Mouse (Mus musculus) forebrain, embryonic 10.5 days (tissue): ENCODE results near the gene Epb42. TPM values are rescaled to one million over a fixed set of nuclear protein-coding genes. Genes with fewer than 3 reads are reported as not detected.
A peak's percentile ranks its signal among the peaks of the same experiment; 100 is the strongest.

ENCODE experiments used
- DNase-seq: peaks from one replicate; pipeline ENCODE4 v3.0.0-alpha.2; 2017; ENCODE audit warnings: low spot score; ENCODE audit errors: extremely low spot score
- H3K27ac ChIP-seq: fragments of 300-500 bp; sonication (generic); 2 replicates; pipeline ENCODE4 v1.5.1; 2016; ENCODE audit warnings: mild to moderate bottlenecking
- H3K27me3 ChIP-seq: fragments of 300-500 bp; sonication (generic); 2 replicates; pipeline ENCODE4 v1.6.1; 2016; ENCODE audit warnings: mild to moderate bottlenecking; ENCODE audit not compliant: poor library complexity, severe bottlenecking
- H3K36me3 ChIP-seq: fragments of 300-500 bp; sonication (generic); replicated peaks from 2 replicates; pipeline ENCODE4 v1.6.1; 2016; ENCODE audit warnings: mild to moderate bottlenecking, moderate library complexity
- H3K4me1 ChIP-seq: fragments of 300-500 bp; sonication (generic); 2 replicates; pipeline ENCODE4 v1.6.1; 2016
- H3K4me3 ChIP-seq: fragments of 300-500 bp; sonication (generic); 2 replicates; pipeline ENCODE4 v1.5.1; 2016; ENCODE audit warnings: mild to moderate bottlenecking, moderate library complexity
- H3K9me3 ChIP-seq: fragments of 300-500 bp; sonication (generic); 2 replicates; pipeline ENCODE4 v1.6.1; 2016; ENCODE audit warnings: mild to moderate bottlenecking, moderate library complexity
- WGBS: fragments of 180-500 bp; shearing (Covaris S2); methylation state at CpG from one replicate; pipeline ENCODE4 v1.1.7; 2016; 5-methylcytosine and 5-hydroxymethylcytosine counted together
- polyA plus RNA-seq: library from polyadenylated mRNA; unstranded; fragments of >200 nt; fragmentation: Nextera tagmentation; extraction: Ambion mirVana; gene quantifications from 2 replicates; pipeline ENCODE4 v1.2.1, GENCODE M21; 2016

Epb42 gene
- polyA plus RNA-seq, result 6.2 and 10.9 TPM in 2 replicates

DNA sequence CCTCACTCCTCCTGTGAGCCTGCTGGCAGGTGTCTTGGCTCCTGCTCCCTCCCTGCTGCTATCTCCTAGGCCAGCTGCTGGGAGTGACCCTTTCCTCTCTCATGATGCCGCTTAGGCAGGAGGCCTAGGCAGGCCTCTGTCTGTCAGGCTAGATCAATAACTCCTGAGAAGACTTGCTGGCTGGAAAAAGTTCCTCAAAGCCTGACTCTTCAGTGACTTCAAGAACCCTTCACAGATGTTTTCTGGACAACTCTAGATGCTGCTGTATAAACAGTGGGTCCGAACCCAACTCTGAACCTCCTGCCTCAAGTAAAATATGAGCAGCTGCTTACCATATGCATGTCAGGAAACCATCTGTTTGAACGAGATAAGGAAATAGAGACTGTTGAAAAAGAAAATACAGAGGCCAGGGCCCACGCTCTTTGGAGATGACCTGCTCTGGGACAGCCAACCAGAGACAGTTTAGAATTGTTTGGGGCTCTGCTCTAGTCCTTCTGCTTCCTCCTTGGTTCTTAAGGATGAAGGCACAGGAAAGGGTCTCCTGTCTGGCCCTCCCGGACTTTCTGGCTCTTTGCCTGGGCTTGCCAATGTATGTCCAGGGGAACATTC lies at the start of gene Epb42:
Gene Epb42, minus strand, starts transcription at position 340 of the 609 bp plus-strand sequence.
- Histone ChIP-seq H3K27me3 (no peaks in the 10 kb centered on the region), H3K9me3 (no peaks in the 10 kb centered on the region), H3K27ac (peak within 1 kb of the TSS; percentile 7; the same call in 1 of the 2 replicates), H3K36me3 (no peaks in the 10 kb centered on the region), H3K4me3 (peak within 1 kb of the TSS; percentile 16; the same call in 1 of the 2 replicates), H3K4me1 (no peaks in the 10 kb centered on the region)
- DNase-seq, result no peak
- WGBS, result 75% methylated on average over 5 of the region's 5 CpGs

DNA sequence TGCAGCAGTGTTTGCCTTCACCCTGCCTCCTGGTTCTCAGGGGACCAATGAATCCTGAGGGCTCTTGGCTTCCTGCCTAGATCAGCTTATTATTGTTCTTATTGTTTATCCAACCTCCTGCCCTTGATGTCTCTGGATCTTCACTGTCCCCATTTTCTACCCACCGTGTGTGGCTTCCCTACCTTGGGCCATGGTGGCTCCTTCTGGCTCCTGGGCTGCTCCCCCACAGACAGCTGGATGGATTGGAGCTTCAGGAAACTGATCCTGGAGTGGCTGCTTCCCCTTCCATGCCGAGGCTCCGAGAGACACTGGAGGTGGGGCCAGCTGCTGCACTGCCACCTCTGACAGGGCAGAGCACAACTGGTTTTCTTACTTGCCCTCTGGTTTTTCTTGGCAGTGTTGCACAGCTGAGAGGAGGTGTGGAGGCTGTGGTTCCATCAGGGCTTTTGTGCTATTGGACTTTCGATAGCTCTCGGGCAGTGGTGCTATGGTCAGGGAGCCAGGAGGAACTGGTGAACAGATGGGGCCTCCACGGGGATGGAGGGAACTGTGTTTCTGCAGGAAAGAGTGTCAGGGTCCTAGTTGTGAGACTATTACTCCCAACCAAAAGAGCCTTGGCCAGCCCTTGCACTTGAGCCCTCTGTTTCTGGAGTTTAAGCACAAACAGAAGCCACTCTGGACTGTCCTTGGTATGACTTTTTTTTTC lies 48.8 kb upstream of the Epb42 start, which contains the start of gene Tgm5:
Gene Tgm5, minus strand, starts transcription at position 362 of the 706 bp plus-strand sequence.
- H3K36me3 ChIP-seq, result no peaks in the 10 kb centered on the region
- no peaks in the 10 kb centered on the region for H3K4me1 ChIP-seq
- 65% methylated on average over 6 of the region's 6 CpGs for WGBS
- no peak within 1 kb of the TSS for H3K4me3 ChIP-seq
- no peaks in the 10 kb centered on the region for H3K9me3 ChIP-seq
- no peak within 1 kb of the TSS for H3K27ac ChIP-seq
- no peaks in the 10 kb centered on the region for H3K27me3 ChIP-seq
- no peak for DNase-seq

DNA sequence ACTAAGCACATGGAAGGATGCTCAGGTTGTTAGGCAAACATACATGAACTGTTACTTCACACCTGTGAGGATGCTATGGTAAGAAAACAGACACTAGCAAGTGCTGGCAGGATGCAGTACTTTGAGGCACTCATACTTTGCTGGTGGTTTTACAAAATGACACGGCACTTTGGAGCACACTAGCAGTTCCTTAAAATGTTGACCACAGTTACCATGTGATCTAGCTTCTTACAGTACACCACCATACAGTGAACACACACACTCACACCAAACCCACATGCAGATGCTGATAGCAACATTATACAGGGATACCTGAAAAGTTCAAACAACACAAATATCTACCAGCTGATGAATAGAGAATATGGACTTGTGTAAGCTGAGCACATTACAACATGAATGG lies 45.8 kb upstream of the Epb42 start:
- DNase-seq, result no peak
- WGBS, result 91% methylated on average over 1 of the region's 1 CpGs
- Histone ChIP-seq H3K36me3 (no peaks in the 10 kb centered on the region), H3K4me1 (no peaks in the 10 kb centered on the region), H3K27ac (no peak overlapping the region), H3K4me3 (no peak overlapping the region), H3K27me3 (no peaks in the 10 kb centered on the region), H3K9me3 (no peaks in the 10 kb centered on the region)

DNA sequence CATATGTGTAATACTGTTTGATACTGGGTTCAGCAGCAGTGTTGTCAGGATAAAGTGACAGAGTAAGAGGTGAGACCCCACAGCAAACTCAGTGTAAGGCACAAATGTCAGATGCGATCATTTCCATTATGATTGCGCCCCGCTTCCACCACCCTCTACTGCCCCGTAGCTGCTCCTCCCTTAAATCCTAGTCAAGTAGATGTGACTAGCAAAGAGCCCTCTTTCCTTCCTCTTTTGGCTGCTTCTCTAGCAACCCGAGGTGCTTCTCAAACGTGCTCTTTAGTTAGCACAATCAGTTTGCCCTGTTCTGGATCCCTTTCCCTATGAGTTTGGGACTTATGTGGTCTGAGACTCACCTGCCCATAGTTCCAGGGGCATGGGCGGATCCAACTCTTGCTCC lies 37.9 kb upstream of the Epb42 start:
- H3K27ac ChIP-seq, result no peak overlapping the region

DNA sequence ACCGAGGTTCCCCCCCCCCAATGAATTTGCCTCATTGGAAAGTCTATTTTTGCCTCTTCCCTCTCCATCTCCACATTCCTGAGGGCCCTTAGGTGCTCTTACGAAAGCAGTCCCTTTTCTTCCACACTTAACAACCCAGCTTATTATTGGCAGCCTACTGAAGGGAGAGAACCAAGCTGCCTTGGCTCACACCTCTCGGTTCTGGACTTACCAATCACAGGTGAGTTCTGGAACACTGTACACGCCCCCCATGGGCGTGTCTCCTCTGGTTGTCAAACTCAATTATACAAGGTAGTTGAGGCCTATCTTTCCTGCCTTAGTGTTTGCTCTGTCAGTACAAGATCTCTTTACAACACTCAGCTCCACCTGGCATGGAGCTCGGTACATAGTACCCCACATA lies 35.0 kb upstream of the Epb42 start:
- WGBS, result 88% methylated on average over 6 of the region's 6 CpGs
- H3K36me3 ChIP-seq, result no peaks in the 10 kb centered on the region
- no peak overlapping the region for H3K27ac ChIP-seq
- H3K9me3 ChIP-seq, result no peaks in the 10 kb centered on the region
- H3K4me1 ChIP-seq, result no peaks in the 10 kb centered on the region
- no peak overlapping the region for H3K4me3 ChIP-seq
- no peaks in the 10 kb centered on the region for H3K27me3 ChIP-seq
- DNase-seq, result no peak

More for the DNA sequence above, 37.9 kb upstream of the Epb42 start:
- no peaks in the 10 kb centered on the region for H3K4me1 ChIP-seq
- H3K36me3 ChIP-seq, result no peaks in the 10 kb centered on the region
- 86% methylated on average over 7 of the region's 7 CpGs for WGBS
- no peak overlapping the region for H3K4me3 ChIP-seq
- H3K27me3 ChIP-seq, result no peaks in the 10 kb centered on the region
- H3K9me3 ChIP-seq, result no peaks in the 10 kb centered on the region
- no peak for DNase-seq

DNA sequence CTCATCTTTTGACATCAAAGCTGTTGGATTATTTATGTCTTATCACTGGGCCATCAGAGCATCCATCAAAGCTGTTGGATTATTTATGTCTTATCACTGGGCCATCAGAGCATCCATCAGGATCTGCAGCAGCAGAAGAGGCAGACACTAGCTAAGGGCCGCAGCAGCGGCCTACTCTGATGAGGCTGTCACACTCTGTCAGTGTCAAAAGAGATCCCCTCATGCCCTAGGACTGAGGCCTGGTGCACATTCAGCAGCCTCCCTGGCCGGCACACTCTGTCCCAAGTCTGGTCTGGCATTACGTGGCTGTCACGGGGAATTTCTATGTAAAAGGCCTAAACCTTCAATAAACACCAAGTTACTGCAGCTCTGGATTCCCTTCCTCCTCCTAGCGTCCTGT lies 32.6 kb upstream of the Epb42 start:
- H3K4me1 ChIP-seq, result no peaks in the 10 kb centered on the region
- DNase-seq, result no peak
- 82% methylated on average over 6 of the region's 6 CpGs for WGBS
- H3K36me3 ChIP-seq, result no peaks in the 10 kb centered on the region
- H3K27me3 ChIP-seq, result no peaks in the 10 kb centered on the region
- no peaks in the 10 kb centered on the region for H3K9me3 ChIP-seq
- no peak overlapping the region for H3K4me3 ChIP-seq
- H3K27ac ChIP-seq, result no peak overlapping the region

DNA sequence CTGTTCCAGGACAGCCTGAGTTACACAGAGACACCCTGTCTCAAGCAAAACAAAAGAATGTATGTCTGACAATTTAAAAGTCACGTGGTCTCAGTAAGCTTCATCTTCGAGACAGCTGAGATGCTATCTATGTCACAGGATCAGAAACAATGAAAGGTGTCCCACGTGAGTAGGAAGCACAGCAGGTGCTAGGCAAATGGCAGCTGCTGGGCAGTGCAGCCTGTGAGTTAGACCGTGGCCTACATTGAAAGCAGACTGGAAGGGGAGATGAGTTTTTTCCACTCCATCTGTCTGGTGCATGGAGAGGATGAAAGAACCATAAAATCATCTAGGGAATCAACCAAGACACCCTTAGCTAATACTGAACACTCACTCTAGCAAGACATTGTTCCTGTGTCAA lies 30.2 kb upstream of the Epb42 start:
- no peak for DNase-seq
- Histone ChIP-seq H3K4me3 (no peak overlapping the region), H3K27me3 (no peaks in the 10 kb centered on the region), H3K27ac (no peak overlapping the region), H3K9me3 (no peaks in the 10 kb centered on the region), H3K4me1 (no peaks in the 10 kb centered on the region), H3K36me3 (no peaks in the 10 kb centered on the region)
- WGBS, result 71% methylated on average over 4 of the region's 4 CpGs

DNA sequence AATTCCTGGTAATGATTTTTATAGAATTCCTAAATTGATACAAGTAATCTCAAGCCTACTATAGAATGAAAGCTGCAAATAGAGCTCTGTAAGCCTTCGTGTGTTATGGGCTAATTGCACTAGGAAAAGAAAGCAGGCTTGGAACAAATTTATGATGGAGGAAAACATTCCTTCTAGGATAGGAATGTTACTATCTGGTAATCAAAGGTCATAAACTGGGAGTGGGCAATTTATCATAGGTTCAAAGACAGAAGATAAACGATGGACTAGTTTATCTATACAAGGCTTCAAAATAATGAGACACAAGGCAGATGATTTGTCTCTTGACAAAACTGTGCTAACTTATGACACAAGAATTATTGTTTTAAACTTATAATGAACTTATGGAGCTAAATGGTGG lies 24.4 kb upstream of the Epb42 start:
- Histone ChIP-seq H3K27me3 (no peaks in the 10 kb centered on the region), H3K4me1 (no peaks in the 10 kb centered on the region), H3K36me3 (no peaks in the 10 kb centered on the region), H3K27ac (no peak overlapping the region), H3K9me3 (no peaks in the 10 kb centered on the region), H3K4me3 (no peak overlapping the region)
- WGBS, result 88% methylated on average over 2 of the region's 2 CpGs
- DNase-seq, result no peak

DNA sequence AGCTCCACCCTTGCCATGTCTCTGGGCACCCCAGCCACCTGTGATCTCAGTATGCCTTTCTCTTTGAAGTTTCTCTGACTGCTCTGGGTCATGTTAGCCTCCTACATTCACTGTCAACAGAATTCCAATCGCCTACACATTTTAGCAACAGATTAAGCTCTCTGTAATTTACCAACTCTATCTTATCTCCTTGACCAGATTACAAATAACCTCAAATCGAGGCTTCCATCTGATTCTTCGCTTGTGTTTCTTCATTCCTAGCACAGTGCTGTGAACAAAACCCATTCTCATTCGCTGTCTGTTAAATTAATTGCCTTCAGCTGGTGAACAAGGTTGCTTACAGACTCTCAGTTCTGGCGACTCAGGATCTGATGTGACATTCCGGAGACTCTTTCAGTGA lies 21.1 kb upstream of the Epb42 start:
- WGBS, result 82% methylated on average over 6 of the region's 6 CpGs
- no peaks in the 10 kb centered on the region for H3K36me3 ChIP-seq
- no peak for DNase-seq
- no peak overlapping the region for H3K4me3 ChIP-seq
- H3K4me1 ChIP-seq, result no peaks in the 10 kb centered on the region
- H3K27ac ChIP-seq, result no peak overlapping the region
- no peaks in the 10 kb centered on the region for H3K27me3 ChIP-seq
- no peaks in the 10 kb centered on the region for H3K9me3 ChIP-seq

DNA sequence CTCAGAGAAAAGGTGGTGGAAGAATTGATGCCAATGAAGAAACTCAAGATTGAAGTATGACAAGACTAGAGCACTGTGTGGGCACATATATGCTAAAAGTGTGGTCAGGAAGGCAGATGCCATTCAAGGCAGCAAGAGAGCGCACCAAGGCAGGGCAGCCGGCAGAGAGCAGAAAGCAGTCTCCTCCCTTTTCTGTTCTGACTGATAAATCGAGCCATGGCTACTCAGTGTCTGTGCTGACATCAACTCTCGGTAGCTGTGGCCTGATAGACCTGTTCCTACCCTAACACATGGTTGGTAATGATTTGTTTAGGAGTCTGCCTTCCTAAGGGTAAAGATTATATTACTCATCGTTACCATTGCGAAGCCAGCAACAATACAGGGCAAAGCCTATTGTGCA lies 19.0 kb upstream of the Epb42 start:
- Histone ChIP-seq H3K4me1 (no peaks in the 10 kb centered on the region), H3K9me3 (no peaks in the 10 kb centered on the region), H3K4me3 (no peak overlapping the region), H3K27ac (no peak overlapping the region), H3K36me3 (no peaks in the 10 kb centered on the region), H3K27me3 (no peaks in the 10 kb centered on the region)
- 88% methylated on average over 6 of the region's 6 CpGs for WGBS
- no peak for DNase-seq

DNA sequence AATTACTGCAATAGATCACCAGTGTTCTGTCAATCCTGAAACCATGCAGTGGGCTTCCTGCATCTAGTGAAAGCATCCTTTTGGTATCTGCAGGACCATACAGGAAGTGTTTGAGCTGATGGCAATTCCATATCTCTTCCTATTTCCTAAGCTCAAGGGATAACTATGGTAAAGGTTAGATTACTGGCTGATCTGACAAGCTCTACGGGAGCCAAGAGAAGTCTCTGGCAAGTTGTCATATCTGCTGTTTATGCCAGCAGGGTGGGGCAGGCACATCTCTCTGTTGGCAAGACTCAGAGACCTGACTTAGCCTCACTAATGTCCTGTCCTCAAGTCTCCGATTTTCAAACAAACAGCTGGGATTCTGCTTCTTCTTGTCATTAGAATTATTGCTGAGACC lies 17.2 kb upstream of the Epb42 start:
- no peaks in the 10 kb centered on the region for H3K36me3 ChIP-seq
- WGBS, result 80% methylated on average over 2 of the region's 2 CpGs

DNA sequence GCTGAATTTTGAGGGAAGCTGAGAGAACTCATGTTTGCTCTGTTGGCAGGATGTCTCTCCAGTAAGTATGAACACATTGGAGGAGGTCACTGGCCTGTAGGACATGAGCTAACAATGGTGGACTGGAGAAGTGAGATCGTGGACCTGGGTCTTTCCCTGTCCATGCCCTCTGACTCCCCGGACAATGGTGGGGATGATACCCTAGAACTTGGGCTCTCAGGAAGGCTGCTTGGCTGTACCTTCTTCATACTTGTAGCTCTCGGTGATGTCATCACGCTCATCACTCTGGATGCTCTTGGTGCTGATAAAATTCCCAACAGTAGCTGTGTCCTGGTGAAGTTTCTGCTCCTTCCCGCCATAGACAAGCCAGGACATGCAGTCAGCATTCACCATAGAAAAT lies 15.3 kb upstream of the Epb42 start:
- no peak overlapping the region for H3K4me3 ChIP-seq
- no peaks in the 10 kb centered on the region for H3K9me3 ChIP-seq
- WGBS, result 88% methylated on average over 5 of the region's 5 CpGs
- H3K36me3 ChIP-seq, result no peaks in the 10 kb centered on the region
- H3K4me1 ChIP-seq, result no peaks in the 10 kb centered on the region
- no peak overlapping the region for H3K27ac ChIP-seq
- no peaks in the 10 kb centered on the region for H3K27me3 ChIP-seq
- DNase-seq, result no peak

More for the DNA sequence above, 17.2 kb upstream of the Epb42 start:
- Histone ChIP-seq H3K9me3 (no peaks in the 10 kb centered on the region), H3K4me1 (no peaks in the 10 kb centered on the region), H3K27me3 (no peaks in the 10 kb centered on the region), H3K27ac (no peak overlapping the region), H3K4me3 (no peak overlapping the region)
- DNase-seq, result no peak

DNA sequence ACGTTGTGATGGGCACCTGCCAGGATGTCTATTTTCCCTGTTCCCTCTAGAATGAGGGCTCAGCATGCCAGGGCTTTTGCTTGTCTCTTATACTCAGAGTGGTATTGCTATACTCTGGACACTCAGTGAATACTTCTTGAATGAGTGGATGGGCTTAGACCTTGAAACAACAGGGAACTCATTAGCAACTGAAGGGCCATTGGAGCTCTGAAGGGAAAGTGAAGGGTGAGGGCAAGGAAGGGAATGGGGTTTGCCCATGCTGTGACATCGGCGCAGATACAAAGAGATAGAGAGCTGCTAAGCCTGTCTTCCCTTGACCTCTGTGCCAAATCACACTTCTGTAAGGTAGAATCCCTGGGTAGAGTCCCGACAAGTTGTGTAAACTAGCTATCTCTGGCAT lies 8.8 kb upstream of the Epb42 start:
- no peaks in the 10 kb centered on the region for H3K36me3 ChIP-seq
- no peak for DNase-seq
- H3K27ac ChIP-seq, result no peak overlapping the region
- H3K27me3 ChIP-seq, result no peaks in the 10 kb centered on the region
- H3K4me1 ChIP-seq, result peaks cover 6% of the 10 kb centered on the region; the same call in 1 of the 2 replicates
- H3K4me3 ChIP-seq, result no peak overlapping the region
- no peaks in the 10 kb centered on the region for H3K9me3 ChIP-seq
- WGBS, result 74% methylated on average over 4 of the region's 4 CpGs
